Mouse (Mus musculus) adrenal gland, adult 8-10 months (tissue): ENCODE results near the gene Pdlim5. TPM values are rescaled to one million over a fixed set of nuclear protein-coding genes. Genes with fewer than 3 reads are reported as not detected.
"Not testable (repeated sequence)": the region's sequence is repeated elsewhere in the genome, so short reads cannot be mapped to it uniquely, and the experiment has no call there.

Source experiments
- DNase-seq: peaks from one replicate; pipeline ENCODE4 v3.0.0; 2022
- total RNA-seq, 4 experiments: library from RNA; stranded (reverse); gene quantifications; 2 replicates each; pipeline ENCODE4 v1.2.4; 2022

Gene Pdlim5
- 10 to 100 TPM; 40.7 to 88.6 (median 54.4) TPM for total RNA-seq

DNA sequence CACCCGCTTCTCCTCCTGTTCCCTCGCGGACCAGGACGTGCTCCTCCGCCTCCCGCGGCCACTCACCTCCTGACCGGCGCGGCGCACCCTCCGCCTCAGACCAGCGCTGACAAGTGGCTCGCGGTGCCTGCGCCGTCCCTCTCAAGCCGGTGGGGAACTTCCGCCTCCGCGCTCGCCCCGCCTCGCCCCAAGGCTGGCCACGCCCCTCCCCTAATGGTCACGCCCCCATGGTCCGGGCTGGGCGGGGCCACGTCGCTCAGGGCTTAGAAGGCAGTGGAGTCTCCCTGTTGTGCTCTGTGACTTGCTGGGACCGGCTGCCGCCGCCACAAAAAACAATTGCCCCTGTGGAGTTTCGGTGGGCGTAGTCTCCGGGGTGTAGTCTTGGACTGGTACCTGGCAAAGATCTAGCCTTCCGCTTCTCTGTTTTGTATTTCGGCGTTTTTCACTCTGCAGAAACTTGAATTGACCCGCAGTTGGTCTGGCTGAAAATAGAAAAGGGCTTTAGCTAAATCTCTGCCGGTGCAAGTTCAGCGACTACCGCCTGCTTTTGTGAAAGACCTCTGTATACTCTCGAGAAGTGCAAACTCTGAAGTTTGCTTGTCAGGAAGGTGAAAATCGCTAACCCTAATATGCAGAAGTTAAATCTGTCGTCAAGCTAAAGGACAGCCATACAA lies at the start of gene Pdlim5:
Gene Pdlim5, minus strand, starts transcription at position 177 of the 674 bp plus-strand sequence.
- peak; percentile 94 for DNase-seq

DNA sequence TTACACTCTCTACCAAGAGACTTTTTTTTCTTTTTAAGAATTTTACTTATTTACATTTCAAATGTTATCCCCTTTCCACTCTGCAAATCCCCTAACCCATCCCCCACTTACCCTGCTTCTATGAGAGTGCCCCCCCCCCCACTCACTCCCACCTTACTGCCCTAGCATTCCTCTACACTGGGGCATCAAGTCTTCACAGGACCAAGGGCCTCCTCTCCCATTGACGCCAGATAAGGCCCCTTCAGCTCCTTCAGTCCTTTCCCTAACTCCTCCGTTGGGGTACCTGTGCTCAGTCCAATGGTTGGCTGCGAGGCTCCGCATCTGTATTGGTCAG lies 48.2 kb upstream of the Pdlim5 start:
- DNase-seq: no peak

DNA sequence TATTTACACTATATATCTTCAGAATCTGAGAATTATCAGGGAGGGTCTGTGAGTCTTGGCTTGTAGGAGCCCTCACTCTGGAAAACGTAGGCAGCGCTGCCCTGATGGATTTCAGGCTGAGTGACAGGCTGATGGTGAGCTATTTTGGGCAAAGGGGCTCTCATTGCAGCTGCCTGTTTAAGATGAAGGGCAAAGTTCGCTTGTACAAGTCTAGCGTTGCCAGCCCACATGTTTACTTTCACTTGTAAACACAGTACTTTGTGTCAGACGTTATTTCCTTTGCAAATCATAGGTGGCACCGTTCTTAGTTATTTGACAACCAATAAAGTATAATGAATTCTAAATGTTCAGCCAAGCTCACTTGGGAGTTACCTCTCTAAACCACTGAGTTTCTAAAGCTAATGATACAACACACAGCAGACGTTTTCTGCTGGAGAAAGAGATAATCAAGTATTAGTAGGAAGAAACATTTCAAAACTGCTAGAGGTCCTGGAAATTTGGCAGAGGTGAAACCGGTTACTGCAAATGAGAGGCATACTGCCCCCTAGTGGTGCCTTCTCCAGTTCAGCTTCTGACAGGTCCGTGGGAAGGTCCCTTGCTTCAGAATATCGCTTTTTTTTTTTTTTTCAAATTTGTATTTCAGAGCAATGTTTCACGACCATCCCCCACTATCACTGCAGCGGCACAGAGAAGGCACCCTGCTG lies 47.7 kb upstream of the Pdlim5 start:
- DNase-seq: peak; percentile 76

DNA sequence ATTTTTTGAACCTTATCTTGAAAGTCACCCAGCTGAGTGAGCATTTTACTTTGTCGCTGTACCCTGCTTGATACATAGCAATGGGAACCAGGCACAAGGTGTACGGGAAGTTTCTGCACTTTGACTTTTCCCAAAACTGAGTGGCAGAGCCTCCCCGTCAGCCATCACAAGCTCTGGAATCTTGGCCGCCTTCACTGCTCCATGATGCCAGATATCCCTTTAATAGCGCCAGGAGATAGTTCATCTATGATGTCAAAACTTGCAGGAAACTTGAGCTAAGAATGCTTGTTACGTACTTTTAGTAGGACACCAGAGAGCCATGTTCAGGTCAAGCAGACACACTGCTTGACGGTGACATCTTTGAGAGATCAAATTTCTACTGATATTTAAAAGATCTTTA lies 46.7 kb upstream of the Pdlim5 start:
- no peak for DNase-seq

DNA sequence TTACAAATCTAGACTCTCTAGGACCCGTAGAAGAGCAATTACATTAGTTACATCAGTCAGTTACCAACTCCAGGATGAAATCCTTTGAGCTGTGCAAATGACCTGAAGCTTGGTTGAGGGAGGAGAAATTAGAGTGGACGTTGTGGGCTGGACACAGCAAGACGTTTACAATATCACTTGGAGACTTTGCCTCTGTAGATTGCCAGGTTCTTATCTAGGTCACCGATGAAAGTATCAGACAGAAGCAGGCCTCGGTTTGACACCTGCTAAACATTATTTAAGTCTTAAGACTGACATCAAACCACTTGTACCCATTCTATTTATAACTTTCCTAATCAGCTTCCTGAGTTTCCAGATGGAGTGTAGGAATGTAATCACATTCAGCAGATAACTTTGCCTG lies 45.6 kb upstream of the Pdlim5 start:
- DNase-seq: no peak

DNA sequence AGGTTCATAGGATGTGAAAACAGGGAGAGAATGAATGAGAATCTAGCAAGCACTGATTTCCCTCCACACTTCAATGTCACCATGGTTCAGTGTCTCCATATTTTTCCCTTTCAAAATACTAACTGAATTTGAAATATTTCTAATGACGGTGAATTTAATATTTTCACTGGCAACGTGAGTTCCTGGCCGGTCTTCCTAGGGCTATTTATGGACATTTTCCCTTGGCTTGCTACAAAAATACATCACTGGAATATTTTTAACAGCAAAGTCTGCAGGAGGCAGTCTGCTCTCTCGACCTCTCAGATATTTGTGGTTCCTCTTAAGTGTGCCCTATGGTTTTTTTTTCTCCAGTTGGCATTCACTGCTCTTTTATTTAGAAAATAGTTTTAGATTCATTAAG lies 44.7 kb upstream of the Pdlim5 start:
- DNase-seq: no peak

DNA sequence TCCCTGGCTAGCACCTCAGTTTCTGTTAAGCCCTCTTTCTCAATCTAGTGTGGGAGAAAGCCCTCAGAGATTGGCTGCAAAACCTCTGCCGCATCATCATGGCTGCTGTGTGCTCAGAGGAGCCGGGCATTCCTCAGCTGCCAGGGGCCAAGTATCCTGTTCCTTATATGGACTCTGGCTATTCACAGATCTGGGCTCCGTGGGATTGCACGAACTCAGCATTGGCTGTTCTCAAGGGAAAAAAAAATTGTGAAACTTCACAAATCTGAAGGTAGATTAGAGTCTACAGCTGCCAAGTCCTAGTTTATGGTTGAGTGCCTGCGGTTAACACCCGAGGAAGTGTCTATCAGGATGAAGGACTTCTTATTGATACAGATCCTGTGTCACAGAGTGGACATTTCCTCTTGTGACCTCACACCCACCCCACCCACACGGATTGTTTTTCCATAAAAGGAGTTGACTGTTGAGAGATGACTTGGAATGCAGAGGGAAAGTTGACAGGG lies 44.1 kb upstream of the Pdlim5 start:
- peak; percentile 25 for DNase-seq

DNA sequence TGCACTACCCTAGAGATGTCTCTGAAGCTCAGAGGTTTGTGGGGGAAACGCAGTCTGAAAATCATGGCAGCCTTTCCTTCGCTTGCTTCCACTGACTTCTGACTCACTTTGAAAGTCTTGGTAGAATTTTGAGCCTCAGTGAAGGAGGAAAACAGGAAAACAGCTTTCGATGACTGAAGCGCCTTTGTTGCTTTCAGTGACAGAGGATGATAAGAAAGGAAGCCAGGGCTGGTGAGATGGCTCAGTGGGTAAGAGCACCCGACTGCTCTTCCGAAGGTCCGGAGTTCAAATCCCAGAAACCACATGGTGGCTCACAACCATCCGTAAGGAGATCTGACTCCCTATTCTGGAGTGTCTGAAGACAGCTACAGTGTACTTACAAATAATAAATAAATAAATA lies 43.1 kb upstream of the Pdlim5 start:
- DNase-seq: not testable (repeated sequence)

DNA sequence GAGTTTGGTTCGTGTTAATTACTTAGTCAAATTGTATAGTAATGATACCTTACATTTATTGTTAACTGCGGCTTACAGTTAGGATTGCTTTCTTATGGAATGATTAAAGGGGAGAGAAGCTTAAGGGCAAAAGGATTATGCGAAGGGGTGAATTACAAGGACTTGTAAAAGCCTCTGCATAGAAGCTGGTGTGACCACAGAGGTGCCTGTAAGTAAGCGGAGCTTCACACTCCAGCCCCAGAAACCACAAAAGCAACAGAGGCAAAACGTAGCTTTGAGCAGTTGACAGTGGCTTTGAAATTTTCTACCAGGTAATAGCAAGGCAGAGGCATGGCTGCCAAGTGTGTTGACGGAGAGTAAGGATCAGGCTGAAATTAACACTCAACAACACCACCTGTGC lies 41.3 kb upstream of the Pdlim5 start:
- DNase-seq: no peak

DNA sequence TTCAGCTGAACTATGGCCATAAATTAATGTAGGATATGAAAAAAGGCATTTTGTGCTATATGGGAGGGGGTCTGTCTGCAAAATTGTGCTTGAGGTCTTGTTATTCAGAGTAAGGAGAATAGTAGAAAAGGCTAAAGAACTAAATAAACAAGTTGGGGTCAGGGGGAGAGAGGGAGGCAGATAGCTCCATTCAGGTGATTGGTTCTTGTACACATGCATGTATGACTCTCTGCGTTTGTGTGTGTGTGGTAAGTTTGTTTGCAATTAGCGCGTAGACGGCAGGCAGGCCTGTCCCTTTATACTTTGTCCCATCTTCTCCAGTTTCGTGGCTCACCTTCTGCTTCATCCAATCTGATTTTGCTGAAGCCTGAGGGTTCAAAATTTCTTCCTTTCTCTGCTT lies 40.7 kb upstream of the Pdlim5 start:
- DNase-seq: no peak

DNA sequence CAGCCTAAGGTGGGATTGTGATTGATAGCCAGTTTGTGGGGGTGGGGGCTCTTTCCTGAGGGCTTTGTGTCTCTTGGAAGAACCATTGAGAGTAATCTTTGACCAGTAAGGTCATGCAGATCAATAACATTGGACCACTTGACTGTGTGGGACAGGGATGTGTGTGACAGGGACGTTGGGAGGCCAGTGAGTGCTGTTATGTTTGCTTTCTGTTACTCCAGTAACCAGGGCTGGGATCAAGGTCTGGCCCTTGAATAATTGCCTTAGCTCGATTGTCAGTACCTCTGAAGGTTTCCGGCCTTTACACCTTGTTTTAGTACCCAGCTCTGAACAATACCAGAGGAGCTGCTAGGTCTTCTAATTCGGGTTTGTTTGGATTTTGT lies 39.3 kb upstream of the Pdlim5 start:
- no peak for DNase-seq

DNA sequence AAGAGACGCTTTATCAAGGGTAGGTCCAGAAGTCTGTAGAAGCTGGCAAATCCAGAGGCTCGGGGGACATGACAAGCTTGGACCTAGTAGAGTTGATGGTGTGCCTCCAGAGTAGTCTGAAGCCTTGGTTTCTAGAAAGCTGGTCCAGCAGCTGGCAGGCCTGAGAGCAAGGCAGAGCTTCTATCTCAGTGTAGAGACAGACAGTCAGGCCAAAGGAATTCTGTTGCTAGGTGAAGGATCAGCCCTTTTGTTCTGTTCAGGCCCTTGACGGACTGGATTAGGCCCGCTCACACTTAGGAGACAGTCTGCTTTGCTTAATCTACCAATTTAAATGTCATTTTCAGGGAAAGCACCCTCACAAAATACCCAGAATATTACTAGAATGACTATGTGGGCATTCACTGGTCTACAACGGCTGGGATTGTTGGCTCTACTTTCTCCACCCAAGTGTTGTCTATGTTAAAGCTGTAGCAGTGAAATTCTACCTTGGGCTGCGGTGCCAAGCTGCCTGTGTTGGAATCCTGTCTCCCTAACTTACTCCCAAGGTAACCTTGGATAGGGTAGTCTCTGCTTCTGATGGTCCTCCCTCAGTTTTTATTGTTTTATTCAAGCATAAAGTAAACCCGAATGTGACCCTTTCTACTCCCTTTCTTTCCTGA lies 38.8 kb upstream of the Pdlim5 start:
- DNase-seq: no peak

DNA sequence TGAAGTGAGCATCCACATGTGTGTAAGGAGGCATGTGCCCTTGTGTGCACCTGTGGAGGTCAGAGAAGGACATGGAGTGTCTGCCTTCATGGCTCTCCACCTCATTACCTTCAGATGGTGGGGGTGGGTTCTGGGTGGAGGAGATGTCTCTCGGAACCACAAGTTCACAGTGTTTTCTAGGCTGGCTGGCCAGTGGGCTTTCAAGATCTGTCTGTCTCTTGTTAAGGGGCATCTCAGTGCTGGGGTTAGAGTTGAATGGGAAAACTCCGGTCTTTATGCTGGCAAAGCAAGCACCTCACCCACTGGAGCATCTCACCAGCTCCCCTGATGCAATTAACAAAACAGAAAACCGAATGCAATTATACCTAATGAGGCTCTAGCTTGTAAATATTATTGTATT lies 36.0 kb upstream of the Pdlim5 start:
- DNase-seq: no peak

DNA sequence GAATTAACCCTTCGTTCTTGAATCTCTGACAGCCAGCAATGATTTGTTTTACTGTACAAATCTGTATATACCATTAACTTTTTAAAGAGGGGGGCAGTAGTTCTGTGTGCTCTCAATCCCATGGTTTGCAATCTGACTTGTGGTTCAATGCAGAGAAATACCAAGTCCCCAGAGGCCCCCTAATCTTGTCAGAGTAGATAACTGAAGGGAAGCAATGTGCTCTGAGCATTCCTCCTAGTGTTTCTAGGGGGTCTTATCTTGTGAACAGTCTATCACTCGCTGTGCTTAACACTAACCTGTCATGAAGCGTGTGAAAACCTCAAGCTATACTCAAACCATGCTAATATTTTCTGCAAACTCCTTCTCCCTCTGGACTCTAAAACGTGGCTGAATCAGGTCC lies 34.6 kb upstream of the Pdlim5 start:
- DNase-seq: no peak

DNA sequence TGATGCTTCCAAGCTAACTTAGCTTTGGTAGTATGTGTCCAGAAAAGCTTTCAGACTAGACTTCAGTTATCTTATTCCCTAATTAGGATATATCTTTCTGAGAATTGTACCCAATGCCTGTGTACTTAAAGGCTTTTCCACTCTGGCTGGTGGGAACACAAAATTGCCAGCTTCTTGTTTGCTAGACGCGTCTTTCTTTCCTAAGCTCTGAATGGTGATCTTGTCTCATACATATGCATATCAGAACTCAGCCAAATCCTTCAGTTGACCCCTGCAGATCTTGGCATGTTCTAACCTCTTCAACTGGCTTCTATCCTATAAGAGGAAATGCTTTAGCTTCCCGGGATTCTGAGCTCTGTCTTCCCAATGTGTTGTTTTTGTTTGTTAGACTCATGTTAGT lies 31.3 kb upstream of the Pdlim5 start:
- no peak for DNase-seq

DNA sequence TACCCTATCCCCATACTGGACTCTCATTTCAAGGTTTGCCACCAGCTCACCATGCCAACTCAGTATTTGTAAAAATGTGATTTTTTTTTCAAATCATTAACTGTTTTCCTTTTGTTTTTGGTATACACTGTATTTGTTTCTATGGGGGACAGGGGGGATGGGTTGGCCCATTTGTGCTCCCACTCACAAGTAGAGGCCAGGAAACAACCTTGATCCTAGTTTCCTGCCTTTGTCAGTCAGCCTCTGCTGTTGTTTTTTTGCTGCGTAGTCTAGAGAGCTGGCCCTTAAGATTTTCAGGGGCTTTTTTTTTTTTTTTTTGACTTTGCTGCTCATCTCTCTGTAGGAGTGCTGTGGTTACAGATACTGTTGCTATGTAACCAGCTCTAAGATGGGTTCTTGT lies 28.6 kb upstream of the Pdlim5 start:
- no peak for DNase-seq

DNA sequence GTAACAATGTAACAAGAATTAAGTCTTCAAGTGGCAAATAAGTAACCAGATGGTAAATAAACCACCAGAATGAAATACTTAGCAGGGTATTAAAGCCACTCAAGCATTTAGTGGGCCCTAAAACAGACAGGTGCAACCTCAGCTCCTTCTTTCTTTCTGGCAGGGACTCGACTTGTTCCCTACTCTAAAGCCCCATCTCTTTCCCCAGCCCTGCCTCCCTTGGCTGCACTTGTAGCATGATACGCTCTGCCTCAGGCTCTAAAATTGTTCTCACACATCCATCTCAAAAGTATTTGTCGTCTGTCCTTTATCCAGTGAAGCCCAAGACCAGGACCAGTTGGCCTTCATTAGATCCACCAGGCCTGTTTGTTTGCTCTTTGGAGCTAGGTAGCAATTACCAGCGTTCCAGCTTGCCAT lies 28.0 kb upstream of the Pdlim5 start:
- DNase-seq: no peak

DNA sequence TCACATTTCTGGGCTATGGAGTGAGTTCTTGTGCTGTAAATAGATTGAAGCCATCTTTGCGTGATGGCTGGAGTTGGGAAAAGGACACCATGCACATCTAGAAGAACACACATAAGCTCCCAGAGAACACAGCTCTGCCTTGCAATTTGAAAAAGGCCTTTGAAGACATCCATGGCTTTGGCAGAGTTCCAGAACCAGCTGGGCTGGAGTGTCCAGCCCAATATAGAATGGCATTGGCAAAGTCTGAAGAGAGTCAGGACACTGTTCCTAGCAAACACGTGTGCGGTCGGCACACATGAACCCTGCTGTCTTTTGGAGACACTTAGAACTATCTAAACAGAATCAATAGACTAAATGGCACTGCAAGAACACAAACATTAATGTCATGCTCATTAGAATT lies 26.7 kb upstream of the Pdlim5 start:
- no peak for DNase-seq

DNA sequence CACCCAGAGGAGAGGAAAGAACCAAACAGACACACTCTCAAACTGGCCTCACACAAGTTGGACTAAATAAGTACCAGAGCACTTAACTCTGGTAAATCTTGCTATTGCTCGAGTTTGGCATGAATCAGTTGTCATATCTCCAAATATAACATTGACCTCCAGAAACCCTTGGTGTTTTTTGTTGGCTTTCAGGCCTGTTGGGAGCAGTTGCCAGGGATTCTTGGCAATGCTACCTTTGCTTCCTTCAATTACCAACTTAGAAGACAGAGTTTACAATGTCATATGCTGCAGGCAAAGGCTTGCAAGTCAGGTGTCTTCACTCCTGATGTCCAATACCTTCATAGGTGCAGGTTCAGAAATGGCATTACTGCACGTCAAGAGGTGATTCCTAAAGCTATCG lies 26.0 kb upstream of the Pdlim5 start:
- no peak for DNase-seq

DNA sequence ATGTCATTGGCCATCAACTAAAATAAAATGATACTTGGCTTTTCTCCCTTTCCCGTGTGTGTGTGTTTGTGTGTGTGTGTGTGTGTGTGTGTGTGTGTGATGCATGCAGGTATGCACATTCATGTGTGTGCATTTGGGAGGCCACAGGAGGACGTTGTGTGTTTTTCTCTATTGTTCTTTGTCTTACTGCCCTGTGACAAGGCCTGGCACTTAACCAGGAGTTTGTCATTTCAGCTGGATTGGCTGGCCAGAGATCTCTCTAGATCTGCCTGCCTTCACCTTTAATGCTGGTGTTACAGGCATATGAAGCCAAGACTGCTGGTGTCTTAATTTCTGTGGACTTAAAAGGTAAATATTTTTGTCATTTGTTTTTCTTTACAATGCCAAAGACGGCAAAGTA lies 22.5 kb upstream of the Pdlim5 start:
- no peak for DNase-seq

DNA sequence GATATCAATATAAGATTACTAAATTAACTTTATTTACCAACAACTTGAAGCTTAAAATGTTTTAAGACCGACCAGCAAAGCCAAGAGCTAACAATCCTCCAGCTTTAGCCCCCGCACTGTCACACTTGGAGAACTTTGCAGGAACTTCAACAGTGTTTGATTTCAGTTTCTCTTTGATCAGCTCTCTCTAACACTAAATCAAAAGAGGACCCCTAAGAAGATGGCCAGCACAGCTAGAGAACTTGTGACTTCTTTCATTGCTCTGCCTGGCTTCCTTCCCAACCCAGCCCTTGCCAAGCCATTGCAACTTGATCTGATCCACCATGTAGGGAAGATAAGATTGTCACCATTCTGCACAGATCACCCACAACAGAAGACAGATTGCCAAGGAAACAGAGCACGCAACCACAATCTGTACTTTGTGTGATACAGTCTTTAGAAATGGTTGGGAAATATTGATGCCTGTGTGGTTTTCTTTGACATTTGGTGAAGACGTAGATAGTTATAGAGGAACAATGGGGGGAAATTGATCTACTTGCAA lies 17.9 kb upstream of the Pdlim5 start:
- no peak for DNase-seq

DNA sequence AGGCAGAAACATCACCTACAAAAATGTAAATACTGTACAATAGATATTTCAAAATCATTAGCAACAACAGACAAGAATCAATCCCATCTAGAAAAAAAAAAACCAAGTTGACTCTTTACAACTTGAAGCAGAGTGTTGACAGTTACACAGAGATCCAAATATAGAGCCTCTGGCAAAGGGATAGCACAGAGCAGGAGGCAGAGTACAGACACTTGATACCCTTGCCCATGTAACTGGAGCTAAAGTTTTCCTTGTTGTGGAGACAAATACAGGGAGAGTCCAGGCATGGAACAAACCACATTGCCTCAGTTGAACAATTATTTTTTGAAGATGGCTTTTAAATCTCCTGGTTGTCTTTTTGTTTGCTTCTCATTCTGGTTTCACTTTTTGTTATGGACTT lies 15.4 kb upstream of the Pdlim5 start:
- DNase-seq: no peak

DNA sequence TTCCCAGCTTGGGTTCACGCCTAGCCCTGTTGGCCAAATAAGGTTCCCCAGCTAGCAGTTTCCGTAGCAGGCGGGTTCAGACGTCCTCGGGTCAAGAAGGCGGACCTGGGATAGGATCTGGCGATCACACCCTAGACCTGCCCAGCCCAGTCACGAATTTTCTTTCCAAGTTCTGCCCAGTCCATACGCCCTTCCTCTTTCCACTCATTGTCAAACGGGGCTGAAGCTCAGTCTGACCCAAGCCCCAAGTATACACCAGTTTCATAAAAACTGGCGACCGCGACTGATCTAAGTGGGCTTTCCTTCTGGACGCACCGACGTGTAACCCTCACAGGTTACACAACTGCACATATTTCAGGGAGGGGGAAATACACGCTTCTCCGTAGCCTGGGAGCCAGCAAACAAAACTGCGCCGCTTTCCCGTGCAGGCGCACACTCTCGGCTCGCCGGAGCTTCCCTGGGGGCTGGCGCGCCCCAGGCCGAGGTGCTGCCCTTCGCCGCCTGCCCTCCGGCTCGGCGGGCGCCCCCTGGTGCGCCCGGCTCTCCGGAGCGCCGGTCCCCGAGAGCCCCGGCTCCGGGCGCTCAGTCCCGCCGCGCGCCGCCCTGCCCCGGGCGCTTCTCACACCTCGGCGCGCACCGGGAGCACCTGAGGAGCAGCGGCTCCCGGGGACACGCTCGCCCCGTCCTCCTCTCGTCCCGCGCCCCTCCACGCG lies 544 bp downstream of the Pdlim5 start:
- peak; percentile 76 for DNase-seq
